Mouse (Mus musculus) lung, adult 18-20 months (tissue): ENCODE results near the gene Mfsd11.

ENCODE experiments used
- DNase-seq, 2 experiments: peaks; one replicate each; pipeline ENCODE4 v3.0.0; 2022; ENCODE audit warnings: mixed read lengths in 2 of 2

Gene Mfsd11

DNA sequence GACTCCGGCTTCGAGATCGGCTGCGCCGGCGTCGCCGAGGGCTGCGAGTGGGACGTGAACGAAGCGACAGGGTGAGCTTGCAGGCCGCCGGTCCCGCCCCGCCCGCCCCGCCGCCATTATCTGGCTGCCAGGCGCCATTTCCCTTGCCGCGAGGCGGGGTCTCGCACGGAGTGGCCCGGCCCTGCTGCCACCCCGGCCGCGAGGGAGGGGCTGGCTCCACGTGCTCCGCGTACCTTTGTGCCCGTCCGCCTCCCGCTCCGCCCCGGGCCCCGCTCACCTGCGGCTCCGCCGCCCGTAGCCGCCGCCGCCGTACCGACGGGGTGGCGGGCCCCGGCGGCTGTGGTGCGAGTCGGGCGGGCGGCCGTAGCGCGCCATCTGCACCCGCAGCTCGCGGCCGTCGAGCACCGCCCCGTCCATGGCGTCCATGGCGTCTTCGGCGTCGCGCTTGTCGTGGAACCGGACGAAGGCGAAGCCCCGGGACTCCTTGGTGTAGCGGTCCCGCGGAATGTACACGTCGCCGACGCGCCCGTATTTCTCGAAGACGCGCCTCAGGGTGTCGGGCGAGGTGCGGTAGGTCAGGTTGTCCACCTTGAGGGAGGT is at the start of gene Mfsd11:
TSS of gene Mfsd11 (plus strand) at position 150 of the 600 bp plus-strand sequence.
- DNase-seq = peak; percentile 88 to 89

DNA sequence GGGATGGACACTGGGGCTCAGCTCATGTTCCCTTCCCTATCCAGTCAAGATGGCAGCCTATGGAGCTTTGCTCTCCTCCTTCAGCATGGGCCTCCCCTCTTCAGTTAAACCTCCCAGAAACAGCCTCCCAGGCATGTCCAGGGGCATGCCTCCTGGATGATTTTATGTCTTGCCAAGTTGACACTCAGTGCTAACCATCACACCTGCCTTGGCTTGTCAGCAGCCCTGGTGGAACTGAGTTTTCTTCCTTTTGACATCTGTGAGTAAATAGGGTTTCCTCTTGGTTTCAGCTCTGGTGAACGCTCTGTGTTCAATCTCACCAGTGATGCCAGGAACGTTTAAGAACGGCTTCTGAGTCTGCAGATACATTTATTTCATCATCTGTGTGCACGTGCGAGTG is 49.5 kb upstream of the Mfsd11 start:
- no peak for DNase-seq

DNA sequence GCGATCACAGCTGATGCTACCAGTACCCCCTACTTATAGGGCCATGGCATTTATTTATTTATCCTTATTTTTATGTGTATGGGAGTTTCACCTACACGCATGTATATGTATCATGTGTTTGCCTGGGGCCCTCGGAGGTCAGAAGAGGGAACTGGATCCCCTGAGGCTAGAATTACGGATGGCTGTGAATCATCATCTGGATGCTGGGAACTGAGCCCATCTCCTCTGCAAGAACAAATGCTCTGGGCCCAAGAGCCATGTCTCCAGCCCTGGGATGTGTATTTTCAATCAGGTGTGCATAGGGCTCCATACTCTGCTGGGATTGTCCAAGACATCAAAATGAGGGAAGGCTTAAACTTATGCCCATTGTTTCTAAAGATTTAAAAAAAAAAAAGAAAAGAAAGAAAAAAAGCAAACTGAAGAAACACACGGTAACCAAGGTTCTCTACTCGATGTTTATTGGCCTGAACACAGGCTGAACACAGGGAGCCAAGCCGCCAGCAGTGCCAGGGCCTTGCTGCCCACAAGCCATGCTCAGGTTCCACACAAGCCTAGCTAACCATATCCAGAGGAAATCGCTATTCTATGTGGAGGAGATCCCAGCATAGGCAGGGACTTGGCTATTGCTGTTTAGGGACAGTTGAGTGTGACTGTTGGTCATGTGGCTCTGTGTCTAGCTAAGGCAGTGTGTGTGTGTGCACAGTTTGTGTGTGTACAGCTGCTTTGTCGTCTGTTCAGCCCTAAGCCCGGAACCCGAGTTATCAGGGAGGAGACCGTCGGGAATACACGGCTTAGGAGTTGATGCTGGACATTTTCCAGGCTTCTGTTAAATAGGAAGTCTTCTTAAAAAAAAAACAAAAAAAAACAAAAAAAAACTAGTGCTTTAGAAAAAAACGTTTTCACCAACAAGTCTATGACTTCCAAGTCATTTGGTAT is 45.8 kb upstream of the Mfsd11 start:
- no peak for DNase-seq

DNA sequence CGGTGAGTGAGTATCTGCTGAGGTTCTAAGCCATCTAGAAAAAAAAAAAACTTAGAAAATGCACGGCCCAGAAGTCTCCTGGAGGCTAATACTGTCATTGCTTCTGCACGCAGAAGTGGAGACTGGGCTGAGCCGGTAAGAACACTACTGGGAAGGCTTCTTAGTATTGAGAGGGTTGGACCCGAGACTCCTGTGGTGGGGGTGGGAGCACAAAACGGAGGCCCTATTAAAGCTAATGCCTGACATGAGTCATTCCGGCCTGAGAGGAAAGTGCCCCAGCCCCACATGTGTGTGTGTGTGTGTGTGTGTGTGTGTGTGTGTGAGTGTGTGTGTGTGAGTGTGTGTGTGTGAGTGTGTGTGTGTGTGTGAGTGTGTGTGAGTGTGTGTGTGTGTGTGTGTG is 45.1 kb upstream of the Mfsd11 start:
- DNase-seq = no peak

DNA sequence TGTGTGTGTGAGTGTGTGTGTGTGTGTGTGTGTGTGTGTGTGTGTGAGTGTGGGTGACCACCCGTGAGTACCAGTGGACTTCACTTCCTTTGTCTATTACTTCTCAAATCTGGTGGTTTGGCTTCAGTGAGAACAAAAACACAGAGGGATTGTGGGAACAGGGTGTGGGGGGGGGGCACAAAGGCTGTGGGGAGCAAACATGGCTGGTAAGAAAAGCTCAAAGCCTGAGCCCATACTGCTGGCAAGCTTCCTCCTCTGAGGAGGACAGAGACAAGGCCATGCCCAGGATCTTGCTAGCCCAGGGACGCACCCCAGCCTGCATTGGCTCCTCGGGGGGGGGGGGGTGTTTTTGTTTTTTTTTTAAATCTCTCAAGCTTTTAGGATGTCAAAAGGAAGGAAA is 44.7 kb upstream of the Mfsd11 start:
- no peak for DNase-seq

DNA sequence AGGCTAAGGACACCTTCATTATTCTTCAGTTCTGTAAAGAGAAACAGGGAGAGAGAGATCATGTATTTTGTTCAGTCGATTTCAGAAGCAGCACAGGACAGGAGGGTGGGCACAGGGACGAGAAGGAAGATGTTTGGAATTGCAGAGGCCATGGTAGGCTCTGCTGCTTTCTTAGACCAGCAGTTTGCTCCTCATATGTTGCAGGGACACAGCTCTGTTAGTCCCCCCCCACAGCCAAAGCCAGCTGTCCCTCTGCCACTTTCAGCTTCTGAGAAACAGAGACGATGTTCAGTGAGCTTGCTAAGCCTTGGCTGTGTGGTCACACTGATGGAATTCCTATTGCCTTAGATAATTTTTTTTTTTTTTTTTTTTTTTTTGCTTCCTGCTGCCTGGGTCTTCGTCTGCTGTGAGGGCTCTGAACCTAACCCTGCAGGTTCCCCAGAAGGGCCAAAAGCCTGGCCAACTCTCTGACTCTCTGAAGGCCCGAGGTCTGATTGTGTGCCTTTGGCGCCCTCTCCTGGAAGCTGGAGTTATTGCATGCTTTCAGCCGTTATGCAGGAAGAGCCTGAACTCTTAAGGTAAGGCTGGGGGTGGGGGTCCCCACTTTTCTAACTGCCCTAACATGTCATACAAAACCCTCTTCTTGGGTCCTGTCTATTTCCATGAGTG is 44.2 kb upstream of the Mfsd11 start:
- peak; percentile 83 to 88 for DNase-seq

DNA sequence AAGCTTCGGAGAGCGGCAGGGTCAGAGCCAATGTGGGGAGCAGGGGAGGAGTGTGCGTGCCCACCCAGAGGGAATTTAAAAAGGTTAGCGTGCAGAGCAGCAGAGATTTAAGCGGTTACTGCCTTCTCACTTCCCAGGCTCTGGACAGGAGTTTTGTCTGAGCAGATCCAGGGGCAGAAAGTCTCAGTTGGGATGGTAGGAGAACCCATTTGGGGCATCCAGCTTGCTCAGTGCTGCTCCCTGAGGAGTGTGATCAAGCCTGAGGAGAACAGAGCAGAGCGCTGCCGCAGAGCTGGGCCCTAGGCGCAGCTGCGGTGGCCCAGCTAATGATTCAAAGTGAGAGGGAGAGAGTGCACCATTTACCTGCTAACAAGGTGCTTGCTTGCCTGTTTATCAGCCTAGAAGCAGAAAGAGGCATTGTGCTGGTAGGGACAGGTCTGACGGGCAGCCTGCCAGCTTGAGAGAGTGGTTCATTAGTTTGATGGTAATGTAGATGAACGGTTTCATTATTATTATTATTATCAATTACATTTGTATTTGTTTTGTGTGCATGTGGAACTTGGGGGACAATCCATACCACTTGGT is 43.3 kb upstream of the Mfsd11 start:
- DNase-seq = no peak

DNA sequence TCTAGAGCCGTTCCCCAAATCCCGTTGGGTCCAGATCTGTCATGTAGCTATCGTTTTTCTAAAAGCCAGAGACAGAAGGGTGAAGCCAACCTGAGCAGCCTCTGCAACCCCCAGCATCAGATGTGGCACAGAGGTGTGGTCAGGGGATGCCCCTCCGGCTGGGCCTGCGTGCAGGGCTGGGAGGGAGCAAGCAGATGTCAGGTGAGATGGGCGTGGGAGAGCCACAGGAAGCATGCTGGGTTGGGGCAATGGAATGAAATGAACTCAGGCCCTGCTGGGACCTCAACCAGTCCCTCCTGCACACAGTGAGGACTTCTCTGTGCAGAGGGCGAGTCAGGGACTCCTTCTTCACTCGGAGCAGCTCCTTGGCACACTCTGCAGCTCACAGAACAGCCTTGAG is 42.7 kb upstream of the Mfsd11 start:
- DNase-seq = no peak

DNA sequence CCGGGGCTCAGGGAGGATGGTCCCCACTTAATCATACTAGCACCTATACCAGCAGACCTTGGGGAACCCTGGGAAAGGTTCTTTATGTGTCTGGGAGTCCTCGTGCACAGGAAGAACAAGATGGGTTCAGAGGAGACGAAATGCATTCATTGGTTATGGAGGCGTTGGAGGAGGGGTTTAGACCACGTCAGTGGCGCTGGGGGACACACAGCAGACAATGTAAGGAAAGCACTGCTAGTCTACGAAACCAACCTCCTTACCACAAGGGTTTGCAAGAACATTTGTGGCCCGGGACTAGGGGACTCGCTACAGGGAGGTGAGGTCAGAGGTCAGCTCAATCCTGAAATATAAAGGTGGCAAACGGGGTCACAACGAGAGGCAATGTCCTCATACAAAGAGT is 41.7 kb upstream of the Mfsd11 start:
- no peak for DNase-seq

DNA sequence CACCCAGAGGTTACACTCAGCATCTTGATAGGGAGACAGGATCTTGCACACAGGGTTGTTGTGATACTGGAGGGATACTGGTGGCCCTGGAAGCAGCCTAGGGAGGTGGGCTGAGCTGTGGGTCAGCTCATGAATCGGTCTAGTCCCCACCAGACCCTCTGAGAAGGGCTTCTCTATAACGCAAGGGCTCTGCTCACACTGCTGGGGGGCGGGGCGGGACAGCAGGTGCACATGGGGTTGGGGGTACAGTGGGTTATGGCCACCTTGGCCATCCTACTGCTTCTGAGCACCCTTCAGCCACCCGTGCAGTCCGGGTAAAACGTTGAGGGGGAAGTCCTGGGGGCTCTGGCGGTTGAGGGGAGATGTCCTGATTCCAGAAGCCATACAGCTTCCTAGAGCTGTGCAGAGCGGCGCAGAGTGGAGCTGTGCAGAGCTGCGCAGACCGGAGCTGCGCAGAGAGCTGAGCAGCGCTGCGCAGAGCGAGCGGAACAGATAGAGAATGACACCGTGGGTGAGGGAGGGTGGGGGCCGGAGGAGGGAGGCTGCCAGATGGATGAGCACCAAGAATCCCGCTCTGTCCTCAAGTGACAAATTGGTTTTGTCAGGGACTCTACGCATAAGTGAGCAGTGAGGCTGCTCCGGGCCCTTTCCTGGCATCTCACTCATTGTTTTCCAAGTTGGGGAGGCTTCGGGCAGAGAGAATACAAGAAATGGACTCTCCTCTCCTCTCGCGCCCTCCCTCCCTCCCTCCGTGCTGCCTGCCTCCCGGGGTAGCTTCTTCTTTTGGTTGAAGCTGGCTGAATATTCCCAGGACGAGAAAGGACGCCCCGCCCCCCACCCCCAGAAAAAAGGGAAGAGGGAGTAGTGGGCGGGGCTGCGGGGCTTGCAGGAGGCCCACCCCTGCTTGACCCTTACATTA is 41.0 kb upstream of the Mfsd11 start:
- peak; percentile 37 to 42 for DNase-seq

DNA sequence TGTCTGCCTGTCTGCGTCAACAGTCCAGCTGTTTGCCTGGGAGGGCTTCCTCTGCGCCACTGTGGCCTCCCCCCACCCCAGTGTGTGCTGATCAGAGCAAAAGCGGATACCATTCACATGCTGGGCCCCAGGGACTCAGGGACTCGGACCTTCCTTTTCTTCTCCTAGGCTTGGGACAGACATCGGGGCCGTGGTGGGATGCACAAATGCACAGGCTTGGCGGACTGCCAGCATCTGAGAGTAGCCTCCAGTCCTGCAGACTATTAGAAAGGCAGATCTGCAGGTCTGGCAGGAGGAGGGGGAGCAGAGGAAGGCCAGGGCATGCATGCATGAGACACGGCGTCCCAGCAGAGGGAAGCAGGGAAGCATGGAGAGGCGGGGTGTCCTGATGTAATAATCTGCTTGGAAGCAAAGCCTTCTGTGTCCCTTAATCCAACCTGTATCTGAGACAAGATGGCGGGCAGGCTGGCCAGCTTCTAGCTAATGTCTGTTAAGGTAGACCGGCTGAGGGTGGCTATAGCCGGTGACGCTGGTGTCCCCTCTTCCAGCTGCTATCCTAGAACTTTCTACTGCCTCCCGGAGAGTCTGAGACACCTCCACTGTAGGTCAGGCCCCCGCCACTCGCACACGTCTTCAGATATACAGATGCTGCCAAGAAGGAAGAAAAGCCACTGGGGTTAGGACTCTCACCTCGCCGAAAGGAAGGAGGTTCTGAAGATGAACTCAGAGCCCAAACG is 39.3 kb upstream of the Mfsd11 start:
- DNase-seq = no peak

DNA sequence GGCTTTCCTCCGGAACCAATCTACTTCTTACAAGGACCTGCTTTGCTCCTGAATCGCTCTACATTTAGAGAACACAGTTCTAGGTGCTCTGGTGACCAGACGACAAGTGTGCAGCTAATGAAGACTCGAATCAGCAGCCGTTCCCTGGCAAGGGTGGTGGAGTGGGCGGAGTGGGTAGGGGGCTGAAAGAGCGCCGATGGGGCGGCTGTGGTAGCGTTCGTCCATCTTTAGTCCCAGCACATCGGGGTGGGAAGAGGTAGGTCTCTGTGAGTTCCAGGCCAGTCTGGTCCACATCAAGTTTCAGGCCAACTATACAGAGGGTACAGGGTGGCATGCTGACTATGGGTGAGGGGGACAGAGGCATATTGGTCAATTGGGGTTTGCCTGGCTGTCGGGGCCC is 38.6 kb upstream of the Mfsd11 start:
- no peak for DNase-seq

DNA sequence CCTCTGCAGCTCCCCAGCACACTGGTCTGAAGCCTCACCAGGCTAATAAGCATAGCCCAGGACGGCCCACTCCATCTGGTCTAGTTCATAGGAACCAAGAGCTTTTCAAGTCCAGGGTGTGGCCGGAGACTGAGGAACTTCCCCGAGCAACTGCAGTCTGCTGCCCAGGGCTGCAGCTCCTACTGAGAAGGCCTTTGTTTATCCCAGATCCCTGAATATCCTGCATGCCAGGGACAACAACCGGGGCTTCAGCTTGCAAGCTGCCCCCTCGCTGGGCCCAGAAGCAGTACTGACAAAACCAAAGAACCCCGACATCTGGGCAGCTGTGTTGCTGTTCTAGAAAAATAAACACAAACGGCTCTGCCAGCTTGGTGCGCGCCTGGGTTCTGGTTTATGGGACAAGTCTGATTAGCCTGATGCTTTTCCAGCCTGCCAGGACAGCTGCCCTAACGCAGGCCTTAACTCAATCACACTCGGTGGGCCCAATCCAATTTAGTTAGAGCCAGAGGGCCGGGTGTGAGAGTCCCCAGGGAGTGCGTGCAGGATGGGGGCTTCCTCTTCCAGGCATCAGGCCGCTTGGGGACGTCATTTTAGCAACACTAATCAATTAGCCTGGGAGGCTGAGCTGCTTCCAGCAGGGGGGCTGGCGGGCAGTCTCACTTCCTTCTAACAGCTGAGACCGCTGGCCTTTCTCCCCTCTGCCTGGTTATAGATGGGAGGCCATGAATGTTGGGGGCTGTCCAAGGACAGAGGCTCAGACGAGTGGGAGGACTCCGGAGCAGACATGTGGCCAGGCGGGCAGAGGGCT is 38.0 kb upstream of the Mfsd11 start:
- peak; percentile 53 to 64 for DNase-seq

DNA sequence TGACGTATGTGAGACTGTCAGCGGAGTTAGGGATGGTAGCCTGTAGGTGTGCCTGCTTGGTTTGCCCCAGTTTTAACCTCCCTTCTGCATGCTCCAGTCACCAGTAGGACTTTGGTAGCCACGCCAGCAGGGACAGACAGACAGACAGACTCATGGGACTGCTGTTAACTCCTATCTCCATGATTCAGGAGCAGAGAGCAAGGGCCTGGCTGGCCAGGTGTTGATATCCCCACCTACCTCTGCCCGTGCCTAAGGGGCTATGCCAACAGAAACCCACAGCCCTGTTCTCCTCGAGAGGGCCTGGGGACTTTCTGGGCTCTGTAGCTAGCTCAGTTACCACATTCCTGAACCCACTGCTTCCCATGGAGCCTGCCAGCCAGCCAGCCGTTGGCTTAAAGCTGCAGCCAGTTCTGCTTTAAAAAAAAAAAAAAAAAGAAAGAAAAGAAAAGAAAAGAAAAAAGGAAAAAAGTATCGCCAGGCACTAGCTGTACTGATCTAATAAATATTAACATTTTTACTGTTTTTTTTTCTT is 37.3 kb upstream of the Mfsd11 start:
- no peak for DNase-seq

DNA sequence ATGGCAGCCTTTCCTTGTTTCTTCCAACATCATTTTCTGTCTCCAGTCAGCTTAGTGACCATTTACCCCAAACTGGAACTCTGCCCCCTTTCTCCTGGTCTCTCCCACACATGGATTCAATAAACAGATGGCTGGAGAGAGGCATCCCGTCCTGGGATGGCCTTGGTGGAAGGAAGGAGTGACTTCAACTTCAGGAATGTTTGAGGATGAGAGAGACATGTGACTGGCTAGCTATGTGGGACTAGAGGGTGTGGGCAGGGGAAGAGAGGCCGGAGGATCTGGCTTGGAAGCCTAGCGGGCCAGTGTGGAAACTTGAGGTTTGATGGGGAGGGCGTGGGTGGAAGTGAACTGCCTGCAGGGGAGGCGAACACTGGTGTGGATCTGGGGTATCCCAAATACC is 35.5 kb upstream of the Mfsd11 start:
- DNase-seq = peak; percentile 39 to 44

DNA sequence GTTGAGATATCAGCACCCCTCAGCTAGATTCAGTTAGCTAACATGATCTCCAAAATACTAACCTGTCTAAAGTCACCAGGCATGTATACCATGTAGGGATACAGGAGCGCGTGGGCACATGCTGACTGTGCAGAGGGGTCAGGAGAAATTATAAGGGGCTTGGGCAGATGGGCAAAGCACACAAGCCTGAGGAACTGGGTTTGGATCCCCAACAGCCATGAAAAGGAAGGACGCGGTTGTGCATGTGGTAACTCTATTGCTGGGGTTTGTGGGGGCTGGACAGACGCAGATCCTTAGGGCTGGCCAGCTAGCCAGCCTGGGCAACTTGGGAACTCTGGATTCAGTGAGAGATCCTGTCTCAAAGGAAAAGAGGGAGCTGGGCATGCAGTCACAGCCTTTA is 34.7 kb upstream of the Mfsd11 start:
- no peak for DNase-seq

DNA sequence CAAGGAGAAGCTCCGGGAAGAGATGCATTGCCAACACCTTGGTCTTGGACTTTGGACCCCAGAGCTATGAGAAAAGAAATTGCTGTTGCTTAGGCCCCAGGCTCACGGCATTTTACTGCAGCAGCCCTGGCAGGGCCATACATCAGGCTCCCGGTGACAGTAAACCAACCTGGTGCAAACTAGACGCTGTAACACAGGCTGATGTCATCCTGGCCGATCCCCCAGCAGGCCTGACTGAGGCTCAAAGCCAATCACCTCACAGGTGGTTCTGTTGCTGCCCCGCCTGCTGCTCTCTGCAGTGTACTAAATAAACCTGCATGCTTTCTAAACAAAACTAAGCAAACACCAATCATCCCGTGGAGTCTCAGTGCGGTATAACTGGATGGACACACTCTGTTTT is 33.5 kb upstream of the Mfsd11 start:
- DNase-seq = no peak

DNA sequence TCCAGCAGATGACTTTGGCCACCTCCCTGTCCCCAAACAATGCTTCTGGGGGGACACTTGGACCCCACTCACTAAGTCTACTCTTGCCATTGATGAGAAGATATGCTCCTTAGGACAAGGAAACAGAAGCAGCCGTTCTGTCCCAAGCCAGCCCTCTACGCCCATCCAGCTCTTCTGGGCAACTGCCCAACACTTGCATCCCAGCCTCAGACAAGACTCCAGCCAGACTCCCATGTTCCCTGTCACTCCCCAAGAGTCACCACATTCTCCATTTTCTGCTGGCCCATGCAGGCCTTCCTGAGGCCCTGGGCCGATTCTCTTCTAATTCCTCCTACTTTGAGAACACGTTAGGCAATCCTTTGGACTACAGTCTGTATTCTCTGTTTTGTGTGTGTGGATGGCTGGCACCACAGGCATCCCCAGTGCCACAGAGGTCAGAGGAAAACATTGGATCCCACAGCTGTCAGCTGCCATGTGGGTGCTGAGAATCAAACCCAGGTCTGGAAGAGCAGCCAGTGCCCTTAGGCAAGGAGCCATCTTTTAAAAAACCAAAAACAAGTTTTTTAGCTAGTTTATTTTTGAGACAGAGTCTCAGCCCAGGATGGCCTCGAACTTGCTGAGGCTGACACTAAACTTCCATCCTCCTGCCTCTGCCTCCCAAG is 32.2 kb upstream of the Mfsd11 start:
- DNase-seq = peak in 1 of 2 experiments; percentile 38

DNA sequence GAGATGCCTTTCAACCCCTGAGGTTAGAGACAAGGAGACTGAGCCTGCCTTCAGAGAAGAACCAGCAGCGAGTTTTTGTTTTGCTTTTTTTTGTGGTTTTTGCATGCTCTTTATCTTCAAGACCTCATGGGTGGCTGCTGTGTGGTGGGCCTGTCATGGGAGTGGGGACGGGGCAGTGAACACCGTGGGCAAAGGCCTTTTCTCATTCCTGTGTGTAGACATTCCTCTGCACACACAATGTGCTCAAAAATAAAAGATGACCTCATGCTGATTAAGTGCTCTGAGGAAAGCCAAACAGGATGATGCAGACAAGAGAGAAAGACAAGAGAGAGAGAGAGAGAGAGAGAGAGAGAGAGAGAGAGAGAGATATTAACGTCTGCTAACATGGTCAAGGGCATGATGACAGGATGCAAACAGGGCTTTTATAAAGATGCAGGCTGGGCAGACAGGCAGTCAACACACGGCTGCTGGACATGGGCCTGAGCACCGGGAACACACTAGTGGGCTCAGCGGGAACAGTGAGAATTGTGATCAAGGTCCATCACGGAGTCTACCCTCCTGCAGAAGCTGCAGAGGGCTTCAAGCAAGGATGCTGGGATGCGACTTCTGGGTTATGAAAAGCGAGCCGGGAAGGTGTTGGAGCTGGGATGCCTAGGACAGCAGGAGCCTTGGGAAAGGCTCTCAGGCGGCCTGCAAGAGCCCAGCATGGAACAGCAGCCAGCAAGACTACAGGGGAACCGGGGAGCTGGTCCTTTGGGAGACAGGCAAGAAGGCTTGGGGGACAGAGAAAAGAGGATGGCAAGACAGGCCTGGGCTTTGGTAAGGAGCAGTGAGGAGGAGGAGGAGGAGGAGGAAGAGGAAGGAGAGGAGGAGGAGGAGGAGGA is 30.9 kb upstream of the Mfsd11 start:
- peak in 1 of 2 experiments; percentile 43 for DNase-seq
